Mouse (Mus musculus): ENCODE data around the gene Fbrsl1.

The Fbrsl1 gene

DNA sequence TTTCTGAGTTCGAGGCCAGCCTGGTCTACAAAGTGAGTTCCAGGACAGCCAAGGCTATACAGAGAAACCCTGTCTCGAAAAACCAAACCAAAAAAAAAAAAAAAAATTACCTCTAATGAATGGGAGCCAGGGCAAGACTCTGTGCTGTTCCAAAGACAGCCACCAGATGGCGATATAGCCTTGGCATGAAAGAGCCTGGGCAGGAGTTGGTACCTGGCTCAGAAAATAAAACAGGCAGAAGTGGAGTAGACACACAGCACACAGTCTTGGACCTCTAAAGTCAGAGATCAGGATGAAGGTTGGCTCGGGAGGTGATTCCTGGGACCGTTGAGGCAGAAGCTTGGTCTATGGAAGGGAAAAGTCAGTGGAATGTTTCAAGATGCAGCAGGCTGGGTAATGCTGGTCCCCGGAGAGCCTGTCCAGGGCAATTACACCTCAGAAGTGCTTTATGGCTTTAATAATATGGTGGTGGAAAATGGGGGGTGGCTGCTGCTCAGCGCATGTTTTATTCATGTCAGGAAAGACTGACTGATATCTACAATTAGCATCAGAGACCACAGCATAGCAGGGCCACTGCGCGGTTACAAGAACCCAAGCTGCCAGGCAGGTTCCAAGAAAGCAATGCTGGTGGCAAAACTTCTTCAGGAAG is 90.6 kb downstream of the Fbrsl1 start:
- peak; percentile 67 to 74 for DNase-seq

DNA sequence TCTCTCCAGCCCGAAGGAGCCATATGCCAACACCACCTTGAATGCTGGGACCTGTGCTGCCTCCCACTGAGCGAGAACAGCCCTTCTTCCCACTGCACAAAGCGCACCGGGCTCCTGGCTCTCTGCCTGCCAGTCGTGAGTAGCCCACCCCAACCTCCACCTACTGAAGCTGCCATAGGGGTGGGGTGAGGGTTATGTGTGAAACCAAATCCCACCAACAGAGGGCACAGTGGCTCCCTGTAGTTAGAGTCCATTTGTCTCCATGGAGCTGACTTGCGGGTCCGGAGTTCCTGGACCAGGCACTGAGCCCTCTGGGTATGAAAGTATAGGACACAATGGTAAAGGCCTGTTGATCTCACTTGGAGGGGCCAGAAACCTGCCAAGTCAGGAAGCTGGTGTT is 93.6 kb downstream of the Fbrsl1 start:
- DNase-seq = peak in 1 of 2 experiments; percentile 39

DNA sequence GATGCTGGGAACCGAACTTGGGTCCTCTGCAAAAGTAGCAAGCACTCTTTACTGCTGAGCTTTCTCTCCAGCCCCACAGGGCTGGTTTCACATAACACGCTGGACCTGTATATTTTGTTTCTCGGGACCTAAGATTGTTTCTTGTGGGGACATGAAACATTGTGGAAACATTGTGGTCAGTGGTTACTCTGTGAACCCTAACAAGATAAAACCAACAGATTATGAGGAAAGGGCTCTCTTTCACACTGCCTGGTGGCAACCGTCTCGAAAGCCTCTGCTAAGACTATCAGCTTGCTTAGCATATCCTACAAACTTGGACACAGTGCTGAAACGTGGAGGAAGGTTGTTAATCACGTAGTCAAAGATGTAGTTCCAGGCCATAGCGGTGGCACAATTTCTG is 101.3 kb downstream of the Fbrsl1 start:
- DNase-seq = no peak

DNA sequence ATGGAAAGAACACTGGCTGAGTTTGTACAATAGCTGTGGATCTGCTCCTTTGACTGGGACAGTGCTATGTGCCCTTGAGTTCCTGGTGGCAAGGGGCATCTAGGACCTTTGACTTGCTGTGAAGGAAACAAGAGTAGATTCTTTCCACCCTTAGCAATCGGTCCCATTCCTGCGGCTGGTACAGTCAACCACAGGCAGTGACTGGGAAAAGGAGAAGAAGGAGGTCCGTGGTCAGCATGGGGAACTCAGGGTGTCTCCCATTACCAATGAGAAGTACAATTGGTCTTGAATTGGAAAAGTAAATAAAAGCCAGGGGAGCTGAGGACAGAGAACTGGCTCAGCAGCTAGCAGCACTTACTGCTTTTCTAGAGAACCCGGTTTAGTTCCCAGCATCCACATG is 102.8 kb downstream of the Fbrsl1 start:
- DNase-seq = peak in 1 of 2 experiments; percentile 9

DNA sequence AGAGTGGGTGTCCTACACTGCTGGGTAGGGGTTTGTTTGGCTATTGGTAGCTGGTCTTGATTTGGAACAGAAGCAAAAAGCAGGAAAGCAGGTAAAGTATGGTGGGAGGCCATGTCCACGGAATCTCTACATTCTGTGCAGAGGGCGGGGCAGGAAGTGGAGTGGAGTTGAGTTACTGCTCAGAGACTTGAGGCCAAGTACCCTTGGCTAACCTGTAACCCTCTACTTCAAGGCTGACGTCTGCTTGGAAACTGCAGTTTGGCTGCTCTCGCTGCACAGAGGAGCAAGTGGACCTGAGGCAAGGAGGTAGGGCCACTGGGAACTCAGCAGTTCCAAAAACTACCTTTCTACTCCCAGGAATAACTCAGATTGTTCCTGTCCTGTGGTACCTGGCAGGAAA is 103.8 kb downstream of the Fbrsl1 start, which contains the start of gene Lrcol1:
TSS of gene Lrcol1 (plus strand) at position 207 of the 400 bp plus-strand sequence.
- DNase-seq = peak; percentile 14 to 55

DNA sequence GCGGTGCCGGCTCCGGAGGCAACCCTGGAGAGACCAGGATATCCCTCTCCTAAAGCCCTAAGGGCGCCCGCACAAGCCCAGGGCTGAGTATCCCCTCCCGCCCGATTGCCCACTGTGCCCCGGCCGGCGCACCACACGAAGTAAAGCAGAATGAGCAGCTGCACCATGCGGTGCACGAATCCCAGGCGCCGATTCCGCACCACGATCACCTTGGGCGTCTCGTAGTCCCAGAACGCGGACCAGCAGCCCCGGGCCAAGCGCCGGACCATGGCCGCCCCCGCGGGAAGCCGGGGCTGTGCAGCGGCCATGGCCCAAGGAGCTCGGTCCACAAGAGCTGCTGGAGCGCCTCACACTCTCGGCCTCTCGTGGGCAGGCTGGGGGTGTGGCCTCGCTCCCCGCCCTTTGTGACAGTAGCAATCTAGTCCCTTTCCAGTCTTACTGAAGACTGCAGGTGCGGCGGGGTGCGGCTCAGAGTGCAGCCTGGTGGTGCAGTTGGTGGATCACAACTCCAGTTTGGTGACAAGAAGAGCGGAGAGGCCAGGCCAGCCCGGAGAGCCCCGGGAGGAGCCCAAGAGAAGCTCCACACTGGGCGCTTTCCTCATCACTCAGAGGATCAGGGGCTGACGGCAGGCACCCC is 105.5 kb downstream of the Fbrsl1 start, which contains the start of gene P2rx2:
TSS of gene P2rx2 (minus strand) at position 565 of the 637 bp plus-strand sequence.
- peak; percentile 67 to 72 for DNase-seq

DNA sequence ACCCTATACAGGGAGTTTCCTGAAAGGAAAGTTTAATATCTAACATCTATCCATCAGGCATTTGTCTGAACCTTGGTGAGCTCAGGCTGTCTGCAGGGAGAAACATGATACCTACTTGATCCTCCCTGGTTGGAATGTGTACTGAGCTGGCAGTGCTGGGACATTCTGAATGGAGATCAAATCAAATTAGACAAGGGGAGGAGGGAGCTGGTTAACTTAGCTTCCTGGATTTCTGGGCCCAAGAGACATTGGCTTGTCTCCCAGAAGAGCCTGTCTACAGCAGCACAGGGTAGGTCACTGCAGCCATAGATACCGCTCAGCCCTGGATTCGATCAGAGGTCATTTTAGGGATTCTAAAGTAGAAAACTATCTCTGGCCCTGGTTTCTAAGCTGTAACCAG is 109.5 kb downstream of the Fbrsl1 start:
- DNase-seq = peak in 1 of 2 experiments; percentile 5

DNA sequence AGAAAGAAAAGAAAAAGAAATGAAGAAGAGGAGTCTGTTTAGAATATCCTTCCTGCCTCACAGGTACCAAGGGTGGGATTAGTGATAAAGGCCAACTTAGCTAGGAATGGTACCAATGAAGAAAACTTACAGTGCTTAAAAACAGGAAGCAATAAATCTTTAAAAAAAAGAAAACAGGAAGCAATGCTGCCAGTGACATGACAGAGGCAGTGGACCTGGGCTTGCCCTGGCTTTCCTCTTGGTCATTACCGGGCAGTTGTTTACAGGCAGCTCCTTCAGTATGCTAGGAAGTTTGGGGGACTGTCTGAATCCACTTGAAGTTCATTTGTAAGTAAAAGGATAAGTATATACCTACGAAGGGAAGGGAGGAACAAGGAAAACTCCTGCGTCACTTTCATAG is 117.8 kb downstream of the Fbrsl1 start:
- DNase-seq = no peak

DNA sequence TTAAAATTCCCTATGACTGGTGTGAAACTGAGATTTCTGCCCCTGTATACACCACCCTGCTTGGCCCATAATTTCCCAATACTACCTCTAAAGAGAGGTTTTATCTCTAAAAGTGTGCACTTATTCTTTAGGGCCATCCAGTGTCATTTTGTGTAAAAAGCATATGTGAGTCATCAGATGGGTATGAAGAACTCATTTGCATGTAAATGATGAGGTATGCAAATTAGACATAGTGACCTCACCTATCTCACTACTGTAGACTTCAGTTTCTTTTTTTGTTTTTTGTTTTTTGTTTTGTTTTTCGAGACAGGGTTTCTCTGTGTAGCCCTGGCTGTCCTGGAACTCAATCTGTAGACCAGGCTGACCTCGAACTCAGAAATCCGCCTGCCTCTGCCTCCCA is 135.2 kb downstream of the Fbrsl1 start:
- DNase-seq = no peak

Measured in lung, adult 18-20 months (tissue).